Mouse (Mus musculus): Measurements from ENCODE around the gene Rtn3. TPM values are rescaled to one million over a fixed set of nuclear protein-coding genes. Genes with fewer than 3 reads are reported as not detected.
A peak's percentile ranks its signal among the peaks of the same experiment; 100 is the strongest.

Gene Rtn3
- polyA plus RNA-seq, 1 experiment = 345 TPM

GRCm38 (mm10) chr19:7421602-7422591 is 61.2 kb downstream of the Rtn3 start:
- Histone ChIP-seq H3K4me3 (ENCODE audit: insufficient read depth, low read depth, low read length) (peak overlapping the region; percentile 27), H3K4me1 (ENCODE audit: control insufficient read depth, insufficient read depth, low read length) (peaks cover 41% of the 10 kb centered on the region), H3K27ac (ENCODE audit: insufficient read depth, low read depth, low read length) (no peak overlapping the region)
- 34% methylated on average over 48 of the region's 48 CpGs for WGBS
- TF ChIP-seq CTCF (IDR thresholded peaks at IDR 0.05; ENCODE audit: insufficient read depth, low read depth, low read length) (no peak), POLR2A (IDR thresholded peaks at IDR 0.05; ENCODE audit: insufficient read depth, low read depth, low read length) (no peak)

- WGBS = 77% methylated on average over 27 of the region's 27 CpGs
- TF ChIP-seq CTCF (IDR thresholded peaks at IDR 0.05; ENCODE audit: insufficient read depth, low read depth, low read length) = no peak
- no peak for TF ChIP-seq POLR2A (IDR thresholded peaks at IDR 0.05; ENCODE audit: insufficient read depth, low read depth, low read length)
- Histone ChIP-seq H3K27ac (ENCODE audit: insufficient read depth, low read depth, low read length) (no peak overlapping the region), H3K4me3 (ENCODE audit: insufficient read depth, low read depth, low read length) (no peak overlapping the region), H3K4me1 (ENCODE audit: control insufficient read depth, insufficient read depth, low read length) (peaks cover 47% of the 10 kb centered on the region)
These were observed 62.1 kb downstream of the Rtn3 start for GRCm38 (mm10) chr19:7420841-7421601.

GRCm38 (mm10) chr19:7420108-7420507 is 63.0 kb downstream of the Rtn3 start:
- Histone ChIP-seq H3K4me3 (ENCODE audit: insufficient read depth, low read depth, low read length) (no peak overlapping the region), H3K27ac (ENCODE audit: insufficient read depth, low read depth, low read length) (no peak overlapping the region), H3K4me1 (ENCODE audit: control insufficient read depth, insufficient read depth, low read length) (peaks cover 47% of the 10 kb centered on the region)
- WGBS = 76% methylated on average over 12 of the region's 12 CpGs
- TF ChIP-seq POLR2A (IDR thresholded peaks at IDR 0.05; ENCODE audit: insufficient read depth, low read depth, low read length) (no peak), CTCF (IDR thresholded peaks at IDR 0.05; ENCODE audit: insufficient read depth, low read depth, low read length) (no peak)

GRCm38 (mm10) chr19:7419134-7419533 is 63.9 kb downstream of the Rtn3 start:
- TF ChIP-seq POLR2A (IDR thresholded peaks at IDR 0.05; ENCODE audit: insufficient read depth, low read depth, low read length) = no peak
- no peak for TF ChIP-seq CTCF (IDR thresholded peaks at IDR 0.05; ENCODE audit: insufficient read depth, low read depth, low read length)
- Histone ChIP-seq H3K4me3 (ENCODE audit: insufficient read depth, low read depth, low read length) (0 out of 2 replicates have a peak overlapping the region, but pooled peaks have one; percentile 6), H3K4me1 (ENCODE audit: control insufficient read depth, insufficient read depth, low read length) (peaks cover 47% of the 10 kb centered on the region), H3K27ac (ENCODE audit: insufficient read depth, low read depth, low read length) (no peak overlapping the region)
- 41% methylated on average over 6 of the region's 6 CpGs for WGBS

- peaks cover 40% of the 10 kb centered on the region for H3K4me1 ChIP-seq (ENCODE audit: control insufficient read depth, insufficient read depth, low read length)
- TF ChIP-seq CTCF (IDR thresholded peaks at IDR 0.05; ENCODE audit: insufficient read depth, low read depth, low read length) (peak; percentile 86), POLR2A (IDR thresholded peaks at IDR 0.05; ENCODE audit: insufficient read depth, low read depth, low read length) (no peak)
- WGBS = under 1% methylated on average over 50 of the region's 59 CpGs
- peak overlapping the region; percentile 77 for H3K4me3 ChIP-seq (ENCODE audit: insufficient read depth, low read depth, low read length)
- peak overlapping the region; percentile 29 for H3K27ac ChIP-seq (ENCODE audit: insufficient read depth, low read depth, low read length)
These were observed 64.9 kb downstream of the Rtn3 start for GRCm38 (mm10) chr19:7417911-7418849.

- 3% methylated on average over 107 of the region's 107 CpGs for WGBS
- H3K4me1 ChIP-seq (ENCODE audit: control insufficient read depth, insufficient read depth, low read length) = peaks cover 29% of the 10 kb centered on the region
- TF ChIP-seq POLR2A (IDR thresholded peaks at IDR 0.05; ENCODE audit: insufficient read depth, low read depth, low read length) = no peak
- TF ChIP-seq CTCF (IDR thresholded peaks at IDR 0.05; ENCODE audit: insufficient read depth, low read depth, low read length) = no peak
- peak within 1 kb of the TSS; percentile 77 for H3K4me3 ChIP-seq (ENCODE audit: insufficient read depth, low read depth, low read length)
- peak within 1 kb of the TSS; percentile 29 for H3K27ac ChIP-seq (ENCODE audit: insufficient read depth, low read depth, low read length)
These were observed 66.0 kb downstream of the Rtn3 start, which contains the start of gene 2700081O15Rik for GRCm38 (mm10) chr19:7416834-7417735. 2700081O15Rik (plus strand) TSS chr19:7417625.

- no peak for TF ChIP-seq CTCF (IDR thresholded peaks at IDR 0.05; ENCODE audit: insufficient read depth, low read depth, low read length)
- TF ChIP-seq POLR2A (IDR thresholded peaks at IDR 0.05; ENCODE audit: insufficient read depth, low read depth, low read length) = no peak
- H3K4me3 ChIP-seq (ENCODE audit: insufficient read depth, low read depth, low read length) = peak overlapping the region; percentile 77
- WGBS = 54% methylated on average over 22 of the region's 22 CpGs
- H3K27ac ChIP-seq (ENCODE audit: insufficient read depth, low read depth, low read length) = no peak overlapping the region
- H3K4me1 ChIP-seq (ENCODE audit: control insufficient read depth, insufficient read depth, low read length) = peaks cover 24% of the 10 kb centered on the region
These were observed 66.9 kb downstream of the Rtn3 start for GRCm38 (mm10) chr19:7415916-7416833.

Measured in olfactory bulb, adult 2 months (tissue).